ENCODE assay signal across 31 mouse cellular contexts in the genomic region with DNA sequence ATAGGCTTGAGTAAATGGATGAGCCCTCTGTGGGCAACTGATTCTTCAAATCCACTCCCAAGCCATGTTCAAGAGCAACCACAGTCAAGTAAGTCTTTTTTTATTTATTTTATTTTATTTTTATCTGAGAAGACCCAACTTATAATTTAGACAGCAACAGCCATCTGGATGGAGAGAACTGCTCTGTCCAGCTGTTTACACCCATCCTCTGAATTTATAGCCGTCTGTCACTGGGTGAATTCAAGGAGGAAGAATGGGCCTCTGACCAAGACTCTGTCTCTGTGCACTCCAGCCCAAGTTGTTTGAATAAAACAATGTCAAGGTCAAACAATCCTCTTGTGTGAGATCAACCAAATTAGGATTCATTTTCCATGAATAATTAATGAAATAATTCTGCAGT.
"Had no signal": no experiment of that assay in that cellular context is flagged by ENCODE, and none has a peak within 500 bp of the region (broad histone marks: within the 10 kb centered on the region; RNA-seq: fewer than 3 reads in every experiment).

No protein-coding gene starts in this region.

- H3K4me3 ChIP-seq: limb, embryonic 10.5 days; limb, embryonic 12.5 days; limb, embryonic 13.5 days; limb, embryonic 15.5 days; liver, embryonic 12.5 days; liver, embryonic 13.5 days; liver, embryonic 15.5 days; lung, embryonic 15.5 days; megakaryocyte, embryonic 14.5 days; midbrain, embryonic 10.5 days; midbrain, embryonic 12.5 days; midbrain, embryonic 13.5 days; midbrain, embryonic 15.5 days; neural tube, embryonic 12.5 days had no signal

- H3K27ac ChIP-seq: limb, embryonic 10.5 days; limb, embryonic 12.5 days; limb, embryonic 13.5 days; limb, embryonic 15.5 days; liver, embryonic 12.5 days; liver, embryonic 13.5 days; liver, embryonic 14.5 days; liver, embryonic 15.5 days; lung, embryonic 15.5 days; macrophage; midbrain, embryonic 10.5 days; midbrain, embryonic 12.5 days; midbrain, embryonic 13.5 days; midbrain, embryonic 15.5 days; neural tube, embryonic 12.5 days had no signal

- H3K36me3 ChIP-seq: limb, embryonic 10.5 days; limb, embryonic 12.5 days; limb, embryonic 13.5 days; limb, embryonic 15.5 days; liver, embryonic 12.5 days; liver, embryonic 13.5 days; liver, embryonic 15.5 days; lung, embryonic 15.5 days; midbrain, embryonic 10.5 days; midbrain, embryonic 12.5 days; midbrain, embryonic 13.5 days; midbrain, embryonic 15.5 days; neural tube, embryonic 12.5 days had no signal

- ATAC-seq: liver, embryonic 12.5 days; liver, postnatal 0 days; lung, postnatal 0 days; midbrain, embryonic 13.5 days; midbrain, embryonic 15.5 days; midbrain, embryonic 16.5 days had no signal

- H3K9me3 ChIP-seq: limb, embryonic 10.5 days; limb, embryonic 12.5 days; limb, embryonic 13.5 days; limb, embryonic 15.5 days; liver, embryonic 12.5 days; liver, embryonic 13.5 days; liver, embryonic 15.5 days; lung, embryonic 15.5 days; midbrain, embryonic 10.5 days; midbrain, embryonic 12.5 days; midbrain, embryonic 13.5 days; midbrain, embryonic 15.5 days; neural tube, embryonic 12.5 days had no signal

- DNase-seq: left cerebral cortex, postnatal 4 days; liver; liver, embryonic 13.5 days; liver, postnatal 0 days; lung, adult 18-20 months; lung, adult 2 months; lung, embryonic 14.5 days; lung, postnatal 10 days; lung, postnatal 14 days; lung, postnatal 36 days; lung, postnatal 4 days; midbrain, embryonic 14.5 days had no signal

- H3K4me1 ChIP-seq: limb, embryonic 12.5 days; limb, embryonic 15.5 days; liver, embryonic 12.5 days; liver, embryonic 13.5 days; liver, embryonic 15.5 days; megakaryocyte, embryonic 14.5 days; midbrain, embryonic 13.5 days; midbrain, embryonic 15.5 days; neural tube, embryonic 12.5 days had no signal

- H3K27me3 ChIP-seq: limb, embryonic 12.5 days; limb, embryonic 13.5 days; limb, embryonic 15.5 days; liver, embryonic 12.5 days; liver, embryonic 13.5 days; liver, embryonic 15.5 days; lung, embryonic 15.5 days; megakaryocyte, embryonic 14.5 days; midbrain, embryonic 12.5 days; midbrain, embryonic 13.5 days; midbrain, embryonic 15.5 days; neural tube, embryonic 12.5 days had no signal

- H3K9ac ChIP-seq: limb, embryonic 12.5 days; limb, embryonic 13.5 days; limb, embryonic 15.5 days; liver, embryonic 12.5 days; liver, embryonic 13.5 days; liver, embryonic 14.5 days; liver, embryonic 15.5 days; liver, postnatal 0 days; lung, embryonic 14.5 days; lung, embryonic 15.5 days; midbrain, embryonic 12.5 days; midbrain, embryonic 13.5 days; midbrain, embryonic 15.5 days; neural tube, embryonic 12.5 days had no signal

- H3K4me2 ChIP-seq: limb, embryonic 12.5 days; limb, embryonic 13.5 days; limb, embryonic 15.5 days; liver, embryonic 11.5 days; liver, embryonic 12.5 days; liver, embryonic 13.5 days; liver, embryonic 15.5 days; lung, embryonic 14.5 days; lung, embryonic 15.5 days; midbrain, embryonic 11.5 days; midbrain, embryonic 12.5 days; midbrain, embryonic 13.5 days; midbrain, embryonic 15.5 days; neural tube, embryonic 12.5 days had no signal
